Mouse (Mus musculus) thymus, adult 2 months (tissue): Measurements from ENCODE around the gene Smg1. TPM values are rescaled to one million over a fixed set of nuclear protein-coding genes. Genes with fewer than 3 reads are reported as not detected.

Experiments used
- DNase-seq: peaks from one replicate; pipeline ENCODE4 v3.0.0; 2021
- H3K27ac ChIP-seq: fragments of 200-500 bp; 2 replicates; pipeline ENCODE4 v1.5.1; 2012; ENCODE audit warnings: low read length, control low read depth; ENCODE audit not compliant: control insufficient read depth, insufficient read depth
- H3K27me3 ChIP-seq: fragments of 200-500 bp; 2 replicates; pipeline ENCODE4 v1.6.1; 2012; ENCODE audit warnings: mild to moderate bottlenecking, low read length, moderate library complexity, mixed read lengths; ENCODE audit not compliant: control insufficient read depth, insufficient read depth
- H3K36me3 ChIP-seq: fragments of 200-500 bp; 2 replicates; pipeline ENCODE4 v1.6.1; 2012; ENCODE audit warnings: mild to moderate bottlenecking, low read length, moderate library complexity; ENCODE audit not compliant: control insufficient read depth, insufficient read depth
- H3K4me1 ChIP-seq: fragments of 200-500 bp; replicated peaks from 2 replicates; pipeline ENCODE4 v1.6.1; 2012; ENCODE audit warnings: low read length; ENCODE audit not compliant: control insufficient read depth, insufficient read depth
- H3K4me3 ChIP-seq: fragments of 200-500 bp; 2 replicates; pipeline ENCODE4 v1.5.1; 2012; ENCODE audit warnings: mild to moderate bottlenecking, low read length, control low read depth, moderate library complexity; ENCODE audit not compliant: control insufficient read depth, insufficient read depth
- CTCF ChIP-seq: fragments of 200-500 bp; IDR thresholded peaks from 2 replicates; pipeline ENCODE4 v1.5.1; 2012; ENCODE audit warnings: mild to moderate bottlenecking, control low read depth, low read length, moderate library complexity, borderline replicate concordance; ENCODE audit not compliant: control insufficient read depth, poor library complexity, insufficient read depth; ENCODE audit errors: extremely low read depth
- POLR2A ChIP-seq: fragments of 200-500 bp; IDR thresholded peaks from 2 replicates; pipeline ENCODE4 v1.6.1; 2012; ENCODE audit warnings: mild to moderate bottlenecking, low read length, control low read depth, moderate library complexity; ENCODE audit not compliant: control insufficient read depth, poor library complexity, insufficient read depth; ENCODE audit errors: extremely low read depth
- WGBS: fragments of 180-500 bp; shearing (Covaris S2); methylation state at CpG from one replicate; pipeline ENCODE4 v1.1.7; 2018; 5-methylcytosine and 5-hydroxymethylcytosine counted together
- polyA plus RNA-seq: library from polyadenylated mRNA; depleted of rRNA; stranded (reverse); fragments of >200 nt; gene quantifications from 2 replicates; pipeline ENCODE4 v1.2.3, GENCODE M21; 2012

Smg1 gene
- polyA plus RNA-seq, 1 experiment: 83.7 TPM

- DNase-seq: no peak
- no peak overlapping the region for H3K27ac ChIP-seq
- H3K4me1 ChIP-seq: peaks cover 30% of the 10 kb centered on the region
- H3K36me3 ChIP-seq: peaks cover 60% of the 10 kb centered on the region
- no peak for TF ChIP-seq POLR2A
- no peak for TF ChIP-seq CTCF
- no peak overlapping the region for H3K4me3 ChIP-seq
- H3K27me3 ChIP-seq: no peaks in the 10 kb centered on the region
- 24% methylated on average over 8 of the region's 8 CpGs for WGBS
Measured at GRCm38 (mm10) chr7:118116787-118117538, 126.5 kb downstream of the Smg1 start.

GRCm38 (mm10) chr7:118115877-118116568, 127.4 kb downstream of the Smg1 start, which contains the start of gene Rps15a:
Gene Rps15a (minus strand): TSS chr7:118116188.
- H3K4me1 ChIP-seq: peaks cover 29% of the 10 kb centered on the region
- H3K36me3 ChIP-seq: peaks cover 60% of the 10 kb centered on the region
- no peaks in the 10 kb centered on the region for H3K27me3 ChIP-seq
- peak; percentile 95 for DNase-seq
- under 1% methylated on average over 40 of the region's 40 CpGs for WGBS
- H3K27ac ChIP-seq: peak within 1 kb of the TSS; percentile 93
- peak within 1 kb of the TSS; percentile 81 for H3K4me3 ChIP-seq
- TF ChIP-seq CTCF (no peak), POLR2A (peak; percentile 58; the same call in 1 of the 2 replicates)

- H3K4me1 ChIP-seq: peaks cover 25% of the 10 kb centered on the region
Measured at GRCm38 (mm10) chr7:118115533-118115876, 128.0 kb downstream of the Smg1 start.

GRCm38 (mm10) chr7:118113541-118114297, 129.8 kb downstream of the Smg1 start:
- no peak overlapping the region for H3K27ac ChIP-seq
- no peaks in the 10 kb centered on the region for H3K27me3 ChIP-seq
- TF ChIP-seq CTCF (no peak), POLR2A (no peak)
- no peak for DNase-seq
- peaks cover 14% of the 10 kb centered on the region for H3K4me1 ChIP-seq
- H3K4me3 ChIP-seq: no peak overlapping the region
- H3K36me3 ChIP-seq: peaks cover 64% of the 10 kb centered on the region
- 48% methylated on average over 5 of the region's 5 CpGs for WGBS

More at GRCm38 (mm10) chr7:118115533-118115876, 128.0 kb downstream of the Smg1 start:
- H3K27ac ChIP-seq: peak overlapping the region; percentile 52
- peak overlapping the region; percentile 81 for H3K4me3 ChIP-seq
- no peak for DNase-seq
- no peaks in the 10 kb centered on the region for H3K27me3 ChIP-seq
- WGBS: 1% methylated on average over 20 of the region's 20 CpGs
- H3K36me3 ChIP-seq: peaks cover 60% of the 10 kb centered on the region
- TF ChIP-seq POLR2A (no peak), CTCF (no peak)

GRCm38 (mm10) chr7:118111128-118111527, 132.3 kb downstream of the Smg1 start:
- 73% methylated on average over 3 of the region's 3 CpGs for WGBS
- Histone ChIP-seq H3K27ac (no peak overlapping the region), H3K27me3 (no peaks in the 10 kb centered on the region), H3K36me3 (peaks cover 82% of the 10 kb centered on the region), H3K4me3 (no peak overlapping the region), H3K4me1 (peaks cover 9% of the 10 kb centered on the region; the same call in 1 of the 2 replicates)
- no peak for DNase-seq
- TF ChIP-seq POLR2A: no peak
- no peak for TF ChIP-seq CTCF

GRCm38 (mm10) chr7:118107671-118108070, 135.8 kb downstream of the Smg1 start:
- no peak for DNase-seq
- peaks cover 3% of the 10 kb centered on the region; the same call in 1 of the 2 replicates for H3K4me1 ChIP-seq
- no peaks in the 10 kb centered on the region for H3K27me3 ChIP-seq
- WGBS: 81% methylated on average over 1 of the region's 1 CpGs
- TF ChIP-seq POLR2A (no peak), CTCF (no peak)
- peaks cover 78% of the 10 kb centered on the region for H3K36me3 ChIP-seq
- H3K27ac ChIP-seq: no peak overlapping the region
- H3K4me3 ChIP-seq: no peak overlapping the region
